Mouse (Mus musculus) lung, postnatal 4 days (tissue): Measurements from ENCODE around the gene Aebp2.
"Not testable (repeated sequence)": the region's sequence is repeated elsewhere in the genome, so short reads cannot be mapped to it uniquely, and the experiment has no call there.

ENCODE experiments used
- DNase-seq, 2 experiments: peaks; one replicate each; pipeline ENCODE4 v3.0.0; 2021

The Aebp2 gene

GRCm38 (mm10) chr6:140656991-140657390 lies 34.5 kb downstream of the Aebp2 start:
- DNase-seq: no peak

- no peak for DNase-seq
Observed at GRCm38 (mm10) chr6:140657920-140658522, 35.6 kb downstream of the Aebp2 start.

- no peak for DNase-seq
Observed at GRCm38 (mm10) chr6:140661111-140661510, 38.6 kb downstream of the Aebp2 start.

- DNase-seq: no peak
Observed at GRCm38 (mm10) chr6:140661777-140662176, 39.3 kb downstream of the Aebp2 start.

- DNase-seq: no peak
Observed at GRCm38 (mm10) chr6:140662290-140662689, 39.8 kb downstream of the Aebp2 start.

- DNase-seq: not testable (repeated sequence)
Observed at GRCm38 (mm10) chr6:140662697-140663096, 40.2 kb downstream of the Aebp2 start.

GRCm38 (mm10) chr6:140664611-140665010 lies 42.1 kb downstream of the Aebp2 start:
- DNase-seq: no peak

GRCm38 (mm10) chr6:140666486-140667240 lies 44.2 kb downstream of the Aebp2 start:
- peak; percentile 68 to 72 for DNase-seq

GRCm38 (mm10) chr6:140667289-140667906 lies 44.9 kb downstream of the Aebp2 start:
- no peak for DNase-seq

GRCm38 (mm10) chr6:140674414-140674813 lies 52.0 kb downstream of the Aebp2 start:
- no peak for DNase-seq

GRCm38 (mm10) chr6:140676094-140676493 lies 53.6 kb downstream of the Aebp2 start:
- no peak for DNase-seq

GRCm38 (mm10) chr6:140677041-140677440 lies 54.6 kb downstream of the Aebp2 start:
- no peak for DNase-seq

- DNase-seq: no peak
Observed at GRCm38 (mm10) chr6:140677960-140678359, 55.5 kb downstream of the Aebp2 start.

GRCm38 (mm10) chr6:140678658-140679271 lies 56.3 kb downstream of the Aebp2 start:
- peak; percentile 38 to 55 for DNase-seq

- no peak for DNase-seq
Observed at GRCm38 (mm10) chr6:140680713-140681112, 58.2 kb downstream of the Aebp2 start.

GRCm38 (mm10) chr6:140682829-140683228 lies 60.4 kb downstream of the Aebp2 start:
- no peak for DNase-seq

GRCm38 (mm10) chr6:140684403-140684802 lies 61.9 kb downstream of the Aebp2 start:
- no peak for DNase-seq

GRCm38 (mm10) chr6:140689617-140690404 lies 67.3 kb downstream of the Aebp2 start:
- DNase-seq: no peak

- DNase-seq: no peak
Observed at GRCm38 (mm10) chr6:140692160-140692559, 69.7 kb downstream of the Aebp2 start.

GRCm38 (mm10) chr6:140696192-140696879 lies 73.9 kb downstream of the Aebp2 start:
- DNase-seq: no peak

GRCm38 (mm10) chr6:140697994-140698393 lies 75.5 kb downstream of the Aebp2 start:
- peak; percentile 19 to 72 for DNase-seq

GRCm38 (mm10) chr6:140698596-140698995 lies 76.1 kb downstream of the Aebp2 start:
- DNase-seq: no peak
